Comparison of ENCODE assay signal across 15 mouse cellular contexts in genomic region chr16:92654294-92654950, GRCm38 (mm10).
A peak's percentile ranks its signal among the peaks of the same experiment; 100 is the strongest.
DNase-seq lines count a peak whose midpoint lies in the region; ATAC-seq and TF ChIP-seq lines count a peak whose summit lies in the region.
"Had no signal": no experiment of that assay in that cellular context is flagged by ENCODE, and none has a peak within 500 bp of the region (broad histone marks: within the 10 kb centered on the region; RNA-seq: fewer than 3 reads in every experiment).

No protein-coding gene starts in this region.

- no peaks in the 10 kb centered on the region for H3K27me3 ChIP-seq in kidney, postnatal 0 days (ENCODE audit: insufficient read depth, low read length)
- no peaks in the 10 kb centered on the region for H3K27me3 ChIP-seq in embryonic facial prominence, embryonic 10.5 days (replicated peaks; ENCODE audit: low read depth, poor library complexity, severe bottlenecking)
- H3K27me3 ChIP-seq: forebrain, embryonic 13.5 days; liver, embryonic 12.5 days had no signal

- no peak overlapping the region for H3K4me3 ChIP-seq in kidney, postnatal 0 days (replicated peaks; ENCODE audit: low read depth, low read length)
- H3K4me3 ChIP-seq in embryonic facial prominence, embryonic 10.5 days, result no peak overlapping the region
- H3K4me3 ChIP-seq: forebrain, embryonic 13.5 days; layer of hippocampus, adult 2 months; liver, embryonic 12.5 days had no signal

- no peaks in the 10 kb centered on the region for H3K9me3 ChIP-seq in kidney, postnatal 0 days (replicated peaks; ENCODE audit: low read length)
- H3K9me3 ChIP-seq in embryonic facial prominence, embryonic 10.5 days, result no peaks in the 10 kb centered on the region
- H3K9me3 ChIP-seq: forebrain, embryonic 13.5 days; liver, embryonic 12.5 days had no signal

- 39% methylated on average over 5 of the region's 5 CpGs for WGBS in kidney, postnatal 0 days
- WGBS in embryonic facial prominence, embryonic 10.5 days, result 38% methylated on average over 5 of the region's 5 CpGs

- no peak overlapping the region for H3K4me2 ChIP-seq in kidney, postnatal 0 days (ENCODE audit: low read length)
- H3K4me2 ChIP-seq: forebrain, embryonic 13.5 days; liver, embryonic 12.5 days had no signal

- TF ChIP-seq CTCF in kidney, postnatal 0 days (IDR thresholded peaks at IDR 0.05; ENCODE audit: low read depth), result no peak

- peak; percentile 2 for DNase-seq in cerebellum, adult 9-11 months
- DNase-seq in cerebellum, adult 9-10 months, result no peak
- DNase-seq in kidney, postnatal 0 days (ENCODE audit: low spot score), result peak; percentile 30
- DNase-seq in kidney, postnatal 14 days, result no peak
- DNase-seq in embryonic facial prominence, embryonic 10.5 days (ENCODE audit: low spot score), result peak; percentile 22
- peak; percentile 34 for DNase-seq in lung, postnatal 36 days
- DNase-seq in thymus, postnatal 10 days (ENCODE audit: low spot score in 2 of 2), result no peak
- no peak for DNase-seq in MN1 (ENCODE audit: low spot score)
- DNase-seq: adrenal gland, postnatal 25 days; B cell, adult 2 months; thymus, postnatal 4 days had no signal

- no peak overlapping the region for H3K9ac ChIP-seq in kidney, postnatal 0 days (ENCODE audit: low read depth, low read length)
- H3K9ac ChIP-seq: forebrain, embryonic 13.5 days; liver, embryonic 12.5 days had no signal

- H3K36me3 ChIP-seq in kidney, postnatal 0 days (ENCODE audit: insufficient read depth, low read length), result no peaks in the 10 kb centered on the region
- no peaks in the 10 kb centered on the region for H3K36me3 ChIP-seq in embryonic facial prominence, embryonic 10.5 days (replicated peaks)

- no peaks in the 10 kb centered on the region for H3K4me1 ChIP-seq in kidney, postnatal 0 days (replicated peaks; ENCODE audit: insufficient read depth, low read length)
- peaks cover 47% of the 10 kb centered on the region for H3K4me1 ChIP-seq in embryonic facial prominence, embryonic 10.5 days

- H3K27ac ChIP-seq in kidney, postnatal 0 days, result no peak overlapping the region
- H3K27ac ChIP-seq in embryonic facial prominence, embryonic 10.5 days (replicated peaks), result no peak overlapping the region; the same call in 1 of the 2 replicates
- H3K27ac ChIP-seq: forebrain, embryonic 13.5 days; layer of hippocampus, adult 2 months; liver, embryonic 12.5 days had no signal

- peak; percentile 69; the same call in 1 of the 2 replicates for ATAC-seq in kidney, postnatal 0 days (replicated peaks; ENCODE audit: low FRiP score, low read depth)
- ATAC-seq: forebrain, embryonic 13.5 days; hindbrain, embryonic 16.5 days; liver, embryonic 12.5 days had no signal

Comparison
In these comparisons a context has a peak if more than half of its experiments do, and no peak if none do; other contexts are left out.
1. DNase-seq: peak in cerebellum, adult 9-11 months (single experiment), kidney, postnatal 0 days (single experiment), embryonic facial prominence, embryonic 10.5 days (single experiment) and lung, postnatal 36 days (single experiment); none in cerebellum, adult 9-10 months (single experiment), kidney, postnatal 14 days (single experiment), thymus, postnatal 10 days (0 of 2) and MN1 (single experiment).